Mouse (Mus musculus): ENCODE results near the gene Vill. TPM values are rescaled to one million over a fixed set of nuclear protein-coding genes. Genes with fewer than 3 reads are reported as not detected.

Gene Vill
- total RNA-seq, 2 experiments from 2014 or later: 6.7 to 9.0 TPM

- DNase-seq (ENCODE audit: low spot score in 2 of 2): no peak
These were observed 23.1 kb downstream of the Vill start for GRCm38 (mm10) chr9:119075685-119076084.

GRCm38 (mm10) chr9:119080040-119080675, 27.6 kb downstream of the Vill start:
- DNase-seq (ENCODE audit: low spot score in 2 of 2): no peak

GRCm38 (mm10) chr9:119082039-119082438, 29.5 kb downstream of the Vill start:
- DNase-seq (ENCODE audit: low spot score in 2 of 2): no peak

DNA sequence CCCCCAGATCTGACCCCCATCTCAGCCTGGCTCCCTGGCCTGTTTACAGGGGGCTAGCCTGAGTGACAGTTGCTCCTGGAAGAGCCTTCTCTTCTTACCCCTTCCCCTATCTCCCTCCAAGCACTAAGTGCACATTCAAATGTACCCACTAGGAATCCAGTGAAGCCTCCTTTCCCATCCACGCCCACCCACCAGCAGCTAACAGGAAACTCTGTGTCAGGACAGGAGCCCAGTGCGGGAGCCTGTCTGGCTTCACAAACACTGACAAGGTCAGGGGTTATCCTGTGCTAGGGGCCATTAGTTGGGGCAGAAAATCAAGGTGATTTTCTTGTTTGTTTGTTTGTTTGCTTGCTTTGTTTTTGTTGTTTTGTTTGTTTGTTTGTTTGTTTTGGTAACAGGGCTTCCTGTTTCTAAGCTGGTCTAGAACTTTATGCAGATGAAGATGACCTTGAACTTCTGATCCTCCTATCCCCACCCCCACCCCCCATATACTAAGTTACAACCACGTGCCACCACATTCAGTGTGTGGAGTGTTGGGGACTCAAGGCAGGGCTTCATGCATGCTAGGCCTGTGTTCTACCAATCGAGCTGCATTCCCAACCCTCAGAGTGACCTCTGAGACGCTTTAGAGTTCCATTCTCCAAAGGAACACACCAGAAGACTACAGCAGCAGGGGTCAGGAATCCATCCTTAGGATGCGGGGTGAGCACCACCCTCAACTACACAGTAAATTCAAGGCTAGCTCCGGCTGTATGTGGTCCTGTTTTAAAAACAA, 30.3 kb downstream of the Vill start:
- DNase-seq (ENCODE audit: low spot score in 2 of 2): no peak

DNA sequence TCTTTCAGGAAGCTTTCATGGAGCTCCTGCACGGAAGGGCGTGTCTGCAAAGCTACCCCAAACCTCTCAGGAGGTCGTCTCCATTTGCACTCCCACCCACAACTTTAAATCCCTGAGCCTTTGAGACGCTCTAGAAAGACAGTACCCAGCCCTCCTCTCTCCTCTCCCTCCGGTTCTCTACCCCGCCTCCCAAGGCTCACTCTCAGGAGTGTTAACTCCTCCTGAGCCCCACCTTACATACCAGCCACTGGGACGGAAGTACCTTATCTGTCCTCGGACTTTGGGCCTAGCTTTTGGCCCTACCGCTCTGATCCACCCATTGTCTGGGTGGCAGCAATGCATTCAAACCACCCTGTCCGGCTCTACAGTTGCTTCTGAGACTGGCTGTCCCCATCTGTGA, 31.4 kb downstream of the Vill start:
- DNase-seq (ENCODE audit: low spot score in 2 of 2): no peak

DNA sequence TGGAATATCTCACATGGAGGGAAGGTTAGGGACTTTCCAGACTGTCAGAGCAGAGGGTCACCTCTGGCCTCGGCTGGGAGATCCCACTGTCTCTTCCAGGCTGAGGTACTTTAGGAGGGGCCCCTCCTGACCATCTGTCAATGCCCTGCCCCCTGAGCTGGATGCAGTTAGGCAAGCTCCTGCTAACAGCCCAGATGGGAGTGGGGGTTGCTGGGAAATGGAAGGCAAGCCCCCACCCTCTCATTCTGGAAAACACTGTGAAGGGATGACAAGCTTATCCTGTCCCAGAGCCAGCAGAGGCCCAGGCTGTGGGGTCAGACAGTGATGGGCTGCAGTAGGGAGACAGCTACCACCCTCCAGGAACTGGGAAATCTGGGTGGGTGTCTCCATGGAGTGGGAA, 33.9 kb downstream of the Vill start:
- no peak for DNase-seq (ENCODE audit: low spot score in 2 of 2)

GRCm38 (mm10) chr9:119087309-119087708, 34.7 kb downstream of the Vill start:
- no peak for DNase-seq (ENCODE audit: low spot score in 2 of 2)

DNA sequence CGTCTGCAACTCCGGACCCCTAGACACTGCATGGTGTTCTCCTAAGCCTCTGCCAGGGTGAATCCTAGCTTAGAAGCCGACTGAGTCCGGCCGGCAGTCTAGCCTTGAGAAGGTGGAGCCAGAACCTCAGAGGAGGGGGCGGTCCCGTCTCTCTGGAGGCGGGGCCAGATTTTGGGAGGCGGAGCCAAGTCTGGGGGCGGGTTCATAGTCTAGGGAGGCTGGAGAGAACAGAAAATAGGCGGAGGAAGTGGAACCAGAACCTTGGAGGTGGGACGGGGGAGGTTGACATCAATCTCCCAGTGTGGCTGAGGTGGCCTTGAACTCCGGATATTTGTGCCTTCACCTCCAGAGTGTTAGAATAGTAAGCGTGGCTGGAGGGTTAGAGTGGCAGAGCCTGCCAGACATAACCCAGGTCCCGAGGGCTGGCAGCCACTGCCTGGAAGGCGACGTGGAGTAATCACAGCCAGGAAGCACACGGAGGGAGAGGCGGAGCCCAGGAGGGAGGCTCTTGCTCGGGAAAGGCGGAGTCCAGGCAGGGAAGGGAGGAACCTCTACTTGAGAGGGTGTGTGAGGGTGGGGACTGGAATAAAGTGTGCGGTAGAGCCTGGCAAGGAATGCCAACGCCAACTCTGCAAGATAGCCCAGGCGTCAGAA, 35.7 kb downstream of the Vill start:
- DNase-seq (ENCODE audit: low spot score in 2 of 2): peak; percentile 75

GRCm38 (mm10) chr9:119089437-119089836, 36.9 kb downstream of the Vill start:
- no peak for DNase-seq (ENCODE audit: low spot score in 2 of 2)

DNA sequence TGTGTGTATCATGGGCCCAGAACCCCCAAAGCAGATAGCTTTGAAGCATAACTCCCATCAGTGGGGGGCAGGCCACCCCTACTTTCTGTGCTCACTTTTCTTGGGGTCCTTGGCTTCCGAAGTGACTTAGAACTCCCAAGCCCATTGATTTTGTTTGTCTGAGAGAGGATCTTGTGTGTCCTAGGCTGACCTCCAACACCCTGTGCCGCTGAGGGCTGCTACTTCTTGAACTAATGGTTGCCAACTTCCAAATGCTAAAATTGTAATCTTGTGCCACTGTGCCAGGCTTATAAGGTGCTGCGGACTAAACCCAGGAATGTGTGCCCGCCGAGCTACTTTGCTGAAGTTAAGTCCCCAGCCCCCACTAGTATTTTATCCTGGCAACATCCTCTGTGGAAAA, 37.9 kb downstream of the Vill start:
- no peak for DNase-seq (ENCODE audit: low spot score in 2 of 2)

- DNase-seq (ENCODE audit: low spot score in 2 of 2): no peak
These were observed 39.2 kb downstream of the Vill start for GRCm38 (mm10) chr9:119091581-119092310.

DNA sequence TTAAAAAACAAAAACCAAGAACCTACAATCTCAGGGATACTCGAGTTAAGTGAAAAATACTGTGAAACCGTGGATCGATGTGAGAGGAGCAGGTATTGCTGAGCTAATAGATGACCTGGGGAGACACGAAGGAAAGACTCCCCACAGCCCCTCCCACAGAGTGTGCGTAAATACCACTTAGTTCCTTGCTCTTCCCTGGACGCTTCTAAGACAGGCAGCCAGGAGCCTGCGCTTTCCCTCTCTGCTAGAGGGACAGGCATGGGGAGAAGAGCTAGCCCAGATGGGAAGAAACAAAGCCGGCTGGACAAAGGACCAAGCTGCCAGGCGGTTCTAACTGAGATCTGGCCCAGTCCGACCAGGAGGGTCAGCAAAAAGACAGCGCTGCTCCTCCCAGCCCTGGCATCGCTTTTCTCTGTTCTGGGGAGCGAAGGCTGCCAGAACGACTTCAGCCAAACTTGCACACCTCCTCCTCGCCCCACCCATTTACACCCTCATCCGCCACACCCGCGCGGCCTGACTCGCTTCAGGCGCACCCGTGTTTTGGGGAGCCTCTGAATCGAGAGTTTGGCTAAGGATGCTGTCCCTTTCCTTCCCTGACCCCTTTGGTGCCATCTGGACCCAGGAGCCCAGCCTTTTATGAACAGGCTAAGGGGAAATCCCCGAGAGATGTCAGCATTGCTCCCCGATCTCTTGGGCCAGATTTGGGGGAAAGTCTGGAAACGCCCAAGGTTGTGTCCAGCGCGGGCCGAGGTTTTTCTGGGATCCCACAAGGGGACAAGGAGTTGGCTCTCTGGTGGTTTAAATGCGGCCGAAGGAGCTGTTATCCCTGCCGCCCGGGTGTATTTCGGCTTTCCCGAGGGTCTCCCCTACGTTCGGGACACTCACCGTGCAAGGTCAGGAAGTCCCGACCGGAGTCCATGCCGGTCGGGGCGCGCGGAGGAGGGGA, 40.2 kb downstream of the Vill start:
- DNase-seq (ENCODE audit: low spot score in 2 of 2): peak; percentile 61 to 70

DNA sequence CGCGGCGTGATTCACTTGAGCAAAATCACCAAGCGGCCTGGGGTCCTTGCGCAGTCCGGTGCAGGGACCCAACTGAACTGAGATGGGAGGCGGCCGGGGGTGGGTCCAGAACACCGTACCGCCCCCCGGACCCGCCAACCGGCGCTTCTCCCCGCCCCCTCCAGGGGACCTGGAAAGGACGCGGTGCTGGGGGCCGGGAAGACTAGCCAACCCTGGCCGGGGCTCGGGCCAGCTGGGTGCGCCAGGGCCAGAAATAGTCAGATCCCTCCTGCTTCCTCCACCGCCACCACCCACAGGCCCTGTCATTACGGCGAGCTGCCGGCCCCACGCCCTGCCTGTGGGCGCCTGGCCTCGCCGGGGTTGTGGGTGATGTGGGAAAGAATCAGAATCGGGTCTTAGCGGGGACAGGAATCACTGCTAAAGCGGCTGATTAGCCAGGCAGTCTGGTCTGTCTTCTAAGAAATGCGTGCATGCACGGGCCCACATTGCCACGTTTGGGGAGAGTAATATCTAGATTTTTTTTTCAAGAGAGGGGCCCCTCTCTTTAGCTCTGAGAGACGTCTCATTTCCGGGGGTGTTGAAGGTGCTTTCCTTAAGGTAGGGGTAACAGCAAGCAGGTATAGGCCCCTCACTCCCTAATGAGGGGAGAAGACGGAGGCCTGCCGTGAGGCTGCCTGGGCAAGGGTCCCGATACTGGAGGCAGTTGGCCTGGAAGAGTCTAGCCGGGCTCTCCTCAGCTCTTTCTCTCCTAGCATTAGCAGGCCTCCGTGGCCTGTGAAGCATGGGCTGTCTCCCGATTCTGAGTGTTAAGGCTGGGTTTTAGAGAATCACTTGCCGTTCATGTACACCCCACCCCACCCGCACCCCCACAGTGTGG, 41.1 kb downstream of the Vill start, which contains the start of gene Plcd1:
Plcd1 (minus strand) TSS at position 84 of the 877 bp plus-strand sequence.
- peak; percentile 78 to 86 for DNase-seq (ENCODE audit: low spot score in 2 of 2)

DNA sequence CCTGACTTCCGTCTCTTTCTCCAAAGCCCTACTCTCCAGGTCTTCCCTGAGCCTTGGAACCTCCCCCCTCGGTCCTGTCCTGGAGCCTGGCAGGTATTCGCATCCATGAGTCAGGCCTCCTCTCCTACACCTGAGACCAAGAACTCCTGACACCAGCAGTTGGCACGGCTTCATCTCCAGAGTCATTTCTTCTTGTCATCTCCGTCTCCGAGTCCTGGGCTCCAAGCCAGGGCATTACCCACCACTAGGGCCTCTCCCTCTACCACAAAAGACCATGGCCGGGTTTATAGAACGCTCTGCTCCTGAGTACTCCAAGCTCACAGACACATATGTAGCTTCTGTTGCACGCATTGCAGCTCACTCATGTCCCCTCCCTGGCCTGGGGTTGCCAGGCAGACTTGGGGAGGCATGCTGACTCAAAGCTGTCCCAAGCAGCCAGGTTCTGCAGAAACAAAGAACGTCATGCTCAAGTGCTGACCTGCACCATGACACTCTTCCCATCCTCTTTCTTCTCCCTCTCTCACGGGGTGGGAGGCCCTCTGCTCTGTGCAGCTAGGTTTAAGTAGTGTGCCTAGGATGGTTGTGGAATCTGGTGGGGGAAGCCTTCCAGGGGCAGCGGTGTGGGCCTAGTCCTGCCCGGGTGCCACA, 42.0 kb downstream of the Vill start:
- DNase-seq (ENCODE audit: low spot score in 2 of 2): no peak

DNA sequence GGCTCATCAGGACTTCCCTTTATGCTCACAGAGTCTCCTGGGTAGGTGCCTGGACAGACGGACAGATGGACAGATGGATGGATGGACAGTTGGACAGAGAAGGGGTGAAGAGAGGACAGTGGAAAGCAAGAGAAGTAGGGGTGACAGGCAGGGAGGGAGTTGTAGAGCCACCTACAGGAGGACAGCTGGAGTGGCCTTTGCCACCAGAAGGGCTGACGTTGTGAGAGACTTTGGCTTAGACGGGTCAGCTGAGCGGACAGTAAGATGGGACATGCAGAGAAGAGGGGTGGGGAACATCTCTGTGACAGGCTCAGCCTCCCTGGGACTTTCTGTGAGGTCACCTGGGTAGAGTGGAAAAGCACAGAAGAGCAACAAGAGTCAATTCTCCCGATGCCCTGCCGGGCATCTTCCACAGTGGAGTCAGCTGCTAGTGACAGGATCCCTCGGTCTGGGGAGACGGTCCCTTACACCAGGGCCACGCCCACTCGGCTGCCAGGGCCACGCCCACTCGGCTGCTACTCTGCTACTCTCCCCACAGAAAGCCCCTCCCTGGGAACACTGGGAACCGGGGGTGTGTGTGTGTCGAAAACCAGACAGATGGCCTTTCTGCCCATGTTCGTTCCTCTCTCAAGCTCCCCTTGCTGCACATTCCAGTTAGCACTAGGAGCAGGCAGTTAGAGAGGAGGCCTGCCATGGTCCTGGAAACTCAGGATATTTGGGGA, 47.8 kb downstream of the Vill start:
- peak; percentile 33 to 67 for DNase-seq (ENCODE audit: low spot score in 2 of 2)

- DNase-seq (ENCODE audit: low spot score in 2 of 2): peak; percentile 73 to 82
These were observed 49.6 kb downstream of the Vill start, which contains the start of gene Dlec1 for GRCm38 (mm10) chr9:119101992-119102782. Dlec1 (plus strand) TSS chr9:119102478.

GRCm38 (mm10) chr9:119102783-119103113, 50.2 kb downstream of the Vill start:
- DNase-seq (ENCODE audit: low spot score in 2 of 2): no peak
